Mouse (Mus musculus): Measurements from ENCODE around the gene Nmrk1.

Nmrk1 gene

DNA sequence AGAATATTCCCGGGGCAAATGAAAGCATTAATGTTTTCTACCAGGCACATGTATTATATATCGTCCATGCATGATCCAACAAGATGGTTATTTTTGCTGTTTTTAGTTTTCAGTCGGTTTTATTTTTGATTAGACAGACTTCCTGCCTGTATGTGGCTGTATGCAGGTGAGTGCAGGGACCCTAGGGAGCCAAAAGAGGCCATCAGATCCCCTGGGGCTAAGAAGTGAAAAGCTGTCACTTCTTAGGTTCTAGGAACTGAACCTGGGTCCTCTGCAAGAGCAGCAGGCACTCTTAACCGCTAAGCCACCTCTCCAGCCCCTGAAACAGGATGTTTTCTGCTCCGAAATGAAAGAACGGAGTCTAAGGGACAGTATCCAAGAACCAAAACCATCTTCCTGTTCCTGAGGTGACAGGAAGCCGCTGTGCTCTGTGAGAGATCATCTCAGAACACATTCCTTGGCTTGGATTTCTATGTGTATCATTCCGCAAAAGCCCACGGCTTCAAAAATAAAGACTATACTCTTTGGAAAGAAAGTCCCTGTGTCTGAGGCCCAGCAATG lies 16.0 kb upstream of the Nmrk1 start:
- DNase-seq (ENCODE audit: low read depth, low spot score): no peak

DNA sequence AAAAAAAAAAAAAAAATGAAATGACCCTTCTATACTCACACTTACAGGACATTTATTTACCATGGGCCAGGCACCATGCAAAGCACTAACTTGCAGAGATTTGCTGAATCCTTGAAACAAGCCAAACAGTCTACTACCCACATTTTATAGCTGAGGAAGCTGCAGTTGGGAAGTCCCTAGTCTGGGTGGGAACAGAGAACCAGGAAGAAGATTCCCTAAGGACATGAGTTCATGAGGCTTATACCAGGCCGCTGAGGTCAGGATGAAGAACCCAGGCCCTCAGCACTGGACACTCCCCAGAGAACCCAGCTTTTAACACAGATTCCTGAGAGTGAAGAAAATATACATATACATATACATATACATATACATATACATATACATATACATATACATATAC lies 14.2 kb upstream of the Nmrk1 start:
- no peak for DNase-seq (ENCODE audit: low read depth, low spot score)

DNA sequence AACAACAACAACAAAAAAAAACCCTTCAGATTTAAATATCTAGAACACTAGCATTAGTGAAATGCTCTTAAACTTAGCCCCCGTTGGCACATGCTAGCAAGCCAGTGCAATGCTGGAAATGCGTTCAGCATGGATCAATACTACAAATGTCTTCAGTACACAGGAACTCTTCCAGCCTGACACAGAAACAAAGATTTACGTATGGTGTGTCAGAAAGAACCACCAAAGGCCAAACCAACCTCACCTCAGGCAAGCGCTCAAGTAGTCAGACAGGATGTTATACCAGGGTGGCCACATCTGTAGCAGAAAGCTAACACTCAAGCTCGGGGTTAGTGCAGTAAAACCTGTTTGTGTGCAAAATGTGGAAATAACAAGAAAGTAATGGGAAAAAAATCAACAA lies 12.7 kb upstream of the Nmrk1 start:
- no peak for DNase-seq (ENCODE audit: low read depth, low spot score)

- DNase-seq (ENCODE audit: low read depth, low spot score): no peak
Observed at GRCm38 (mm10) chr19:18619691-18620090, 12.1 kb upstream of the Nmrk1 start.

GRCm38 (mm10) chr19:18623894-18624293 lies 7.9 kb upstream of the Nmrk1 start:
- no peak for DNase-seq (ENCODE audit: low read depth, low spot score)

DNA sequence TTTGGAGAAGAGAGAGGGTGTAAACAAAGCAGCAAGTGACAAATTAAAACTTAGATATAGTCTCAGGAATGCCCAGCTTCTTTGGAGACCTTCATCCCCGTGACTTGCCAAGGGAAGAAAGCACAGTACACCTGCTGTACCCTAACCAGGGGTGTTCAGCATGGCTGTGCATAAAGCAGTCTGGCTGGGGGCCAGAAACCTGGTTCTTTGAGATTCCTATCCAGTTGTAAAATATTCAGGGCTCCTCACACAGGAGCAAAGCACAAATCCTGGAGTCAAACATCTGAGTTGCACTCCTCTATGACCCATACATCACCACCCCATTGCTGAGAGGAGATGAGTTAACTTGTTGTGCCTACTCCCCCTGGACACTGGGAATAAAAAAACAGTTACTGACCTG lies 2.2 kb upstream of the Nmrk1 start:
- no peak for DNase-seq (ENCODE audit: low read depth, low spot score)

GRCm38 (mm10) chr19:18630221-18631119 lies 1.3 kb upstream of the Nmrk1 start:
- peak; percentile 79 for DNase-seq (ENCODE audit: low read depth, low spot score)

GRCm38 (mm10) chr19:18631161-18631643 lies 548 bp upstream of the Nmrk1 start:
- DNase-seq (ENCODE audit: low read depth, low spot score): peak; percentile 72

GRCm38 (mm10) chr19:18632231-18633185 lies 758 bp downstream of the Nmrk1 start:
- DNase-seq (ENCODE audit: low read depth, low spot score): no peak

- no peak for DNase-seq (ENCODE audit: low read depth, low spot score)
Observed at GRCm38 (mm10) chr19:18637954-18638353, 6.2 kb downstream of the Nmrk1 start.

DNA sequence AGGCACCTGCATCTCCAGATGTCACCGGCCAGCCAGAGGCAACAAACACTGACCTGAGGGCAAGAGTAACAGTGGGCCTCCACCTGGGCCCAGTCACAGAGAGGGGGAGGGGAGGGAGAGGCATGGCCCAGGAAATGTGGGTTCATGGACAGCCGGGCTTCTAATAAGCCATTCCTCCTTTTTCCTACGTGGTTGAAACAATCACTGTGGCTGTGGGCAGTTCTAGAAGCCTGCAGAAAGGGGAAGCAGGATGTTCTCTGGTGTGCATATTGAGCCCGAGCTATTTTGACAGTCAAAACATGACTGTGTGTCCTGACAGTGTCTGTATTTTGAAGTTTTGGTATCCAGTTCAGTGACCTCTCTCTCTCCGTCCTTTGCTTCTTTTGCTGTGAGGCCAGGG lies 7.2 kb downstream of the Nmrk1 start:
- no peak for DNase-seq (ENCODE audit: low read depth, low spot score)

- peak; percentile 33 for DNase-seq (ENCODE audit: low read depth, low spot score)
Observed at GRCm38 (mm10) chr19:18639552-18639951, 7.8 kb downstream of the Nmrk1 start.

DNA sequence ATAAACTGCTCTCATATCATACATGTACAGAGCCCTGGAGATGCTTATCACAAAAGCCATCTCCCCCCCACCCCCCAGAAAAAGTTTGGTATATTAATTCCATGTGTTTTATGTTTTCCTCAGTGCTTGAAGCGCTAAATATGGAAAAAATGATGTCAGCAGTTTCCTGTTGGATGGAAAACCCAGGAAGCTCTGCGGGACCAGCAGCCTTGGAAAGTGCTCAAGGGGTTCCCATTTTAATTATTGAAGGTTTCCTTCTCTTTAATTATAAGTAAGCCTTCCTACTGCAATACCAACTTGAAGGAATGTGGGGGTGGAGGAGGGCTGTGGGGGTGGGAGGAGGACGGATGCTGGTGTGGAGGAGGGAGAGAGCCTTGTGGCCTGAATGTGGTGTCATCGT lies 9.3 kb downstream of the Nmrk1 start:
- no peak for DNase-seq (ENCODE audit: low read depth, low spot score)

DNA sequence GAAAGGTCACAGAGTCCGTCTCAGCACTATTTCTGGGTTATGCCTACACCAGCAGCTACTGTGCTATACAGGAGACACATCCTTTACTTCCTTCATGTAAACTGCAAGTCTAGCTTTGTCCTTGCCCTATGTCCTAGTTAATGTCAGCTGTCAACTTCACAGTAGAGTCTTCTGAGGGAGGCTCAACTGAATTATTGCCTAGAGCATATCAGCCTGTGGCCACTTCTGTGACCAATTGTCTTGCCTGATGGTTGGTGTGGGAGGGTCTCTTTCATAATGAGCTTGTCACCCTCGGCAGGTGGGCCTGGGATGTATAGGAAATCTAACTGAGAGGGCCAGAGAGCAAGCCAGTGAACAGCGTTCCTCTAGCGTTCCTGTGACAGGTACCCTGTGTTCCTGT lies 11.7 kb downstream of the Nmrk1 start:
- DNase-seq (ENCODE audit: low read depth, low spot score): no peak

GRCm38 (mm10) chr19:18644084-18644483 lies 12.3 kb downstream of the Nmrk1 start:
- no peak for DNase-seq (ENCODE audit: low read depth, low spot score)

DNA sequence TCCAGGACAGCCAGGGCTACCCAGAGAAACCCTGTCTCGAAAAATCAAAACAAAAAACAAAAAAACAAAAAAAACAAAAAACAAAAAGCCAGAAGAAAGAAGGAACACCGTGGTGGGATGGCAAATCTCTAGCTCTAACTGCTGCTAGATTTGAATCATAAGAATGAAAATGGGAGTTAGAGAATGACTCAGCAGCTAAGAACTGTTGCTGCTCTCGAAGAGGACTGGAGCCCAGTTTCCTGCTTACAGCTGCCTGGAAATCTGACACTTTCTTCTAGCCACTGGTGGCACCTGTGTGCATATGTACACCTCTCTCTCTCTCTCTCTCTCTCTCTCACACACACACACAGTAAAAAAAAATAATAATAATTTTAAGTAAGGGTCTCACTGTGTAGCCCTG lies 14.6 kb downstream of the Nmrk1 start:
- DNase-seq (ENCODE audit: low read depth, low spot score): no peak

DNA sequence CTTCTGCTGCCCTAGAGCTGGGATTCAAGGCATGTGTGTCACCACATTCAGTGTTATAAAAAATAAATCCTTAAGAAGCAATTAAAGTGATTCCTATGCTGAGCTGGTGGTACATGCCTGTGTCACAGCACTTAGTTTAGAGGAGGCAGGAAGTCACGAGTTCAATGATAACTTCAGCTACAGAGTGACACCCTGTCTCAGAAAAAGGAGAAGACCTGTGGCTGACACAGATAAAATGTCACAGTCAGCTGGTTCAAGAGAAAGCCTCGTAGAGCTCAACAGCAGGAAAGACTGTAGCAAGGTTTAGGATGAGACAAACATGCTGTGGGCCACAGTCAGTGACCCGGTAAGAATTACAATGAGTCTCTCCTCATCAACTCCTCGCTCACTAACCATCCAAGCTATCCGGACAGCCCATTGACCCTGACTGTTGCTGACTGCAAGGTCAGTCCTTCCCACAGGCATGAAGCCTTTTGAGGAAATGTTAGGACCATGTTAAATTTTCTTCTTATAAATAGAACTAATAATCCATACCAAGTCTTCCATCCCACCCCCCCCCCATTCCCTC lies 15.2 kb downstream of the Nmrk1 start:
- no peak for DNase-seq (ENCODE audit: low read depth, low spot score)

DNA sequence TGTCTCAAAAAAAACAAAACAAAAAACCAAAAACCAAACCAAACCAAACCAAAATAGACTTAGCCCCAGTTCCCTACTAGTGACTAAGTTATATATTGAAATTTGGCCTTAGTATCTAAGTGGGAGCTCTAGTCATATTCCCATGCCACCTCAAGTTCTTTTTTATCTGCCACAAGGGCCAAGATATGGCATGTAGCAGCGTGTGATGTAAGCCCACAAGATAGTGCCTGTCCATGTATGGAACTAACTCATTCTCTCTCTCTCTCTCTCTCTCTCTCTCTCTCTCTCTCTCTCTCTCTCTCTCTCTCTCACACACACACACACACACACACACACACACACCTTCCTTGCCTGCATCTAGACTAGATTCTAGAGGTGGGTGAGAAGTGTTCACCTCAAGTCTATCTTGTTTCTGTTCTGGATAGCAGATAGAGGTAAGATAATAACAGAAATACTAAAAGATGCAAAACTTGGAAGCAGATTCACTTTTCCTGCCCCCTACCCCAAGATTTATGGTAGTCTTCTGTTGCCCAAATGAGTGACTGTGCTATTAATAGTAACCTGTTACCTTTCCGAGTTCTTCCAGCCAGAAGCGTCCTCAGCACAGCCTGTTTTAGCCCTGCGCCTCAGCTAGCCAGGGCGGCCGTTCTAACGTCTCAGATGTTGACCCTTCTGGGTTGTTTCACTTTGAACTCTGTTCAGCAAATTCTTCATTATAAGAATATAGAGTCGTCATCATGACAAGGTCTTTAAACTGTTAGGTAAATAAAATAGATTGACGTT lies 16.2 kb downstream of the Nmrk1 start:
- no peak for DNase-seq (ENCODE audit: low read depth, low spot score)

DNA sequence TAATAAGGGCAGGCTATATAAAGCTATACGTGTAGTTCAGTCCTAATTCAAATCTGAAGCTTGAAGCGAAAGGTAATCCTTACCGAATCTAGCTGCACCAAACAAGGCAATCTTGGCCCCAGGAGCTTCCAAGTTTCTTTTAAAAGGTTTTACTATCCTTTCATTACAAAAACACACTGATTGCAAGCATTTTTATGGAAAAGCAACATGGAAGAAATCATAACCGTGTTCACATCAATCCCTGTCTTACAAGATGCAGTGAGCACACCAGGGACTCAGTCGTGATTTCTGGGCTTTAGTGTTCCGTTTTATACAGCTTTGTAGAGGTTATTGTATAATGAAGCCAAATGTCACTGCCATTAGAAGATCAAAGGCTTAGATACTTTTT lies 16.8 kb downstream of the Nmrk1 start:
- no peak for DNase-seq (ENCODE audit: low read depth, low spot score)

GRCm38 (mm10) chr19:18649955-18650354 lies 18.2 kb downstream of the Nmrk1 start:
- no peak for DNase-seq (ENCODE audit: low read depth, low spot score)

- DNase-seq (ENCODE audit: low read depth, low spot score): no peak
Observed at GRCm38 (mm10) chr19:18650473-18650872, 18.7 kb downstream of the Nmrk1 start.
